Mouse (Mus musculus) MEL (cell line): ENCODE data around the gene Cyp20a1. TPM values are rescaled to one million over a fixed set of nuclear protein-coding genes. Genes with fewer than 3 reads are reported as not detected.

ENCODE experiments used
- DNase-seq: peaks from one replicate; pipeline ENCODE4 v3.0.0; 2011; ENCODE audit warnings: low read depth, low spot score
- H3K27ac ChIP-seq: 2 replicates; pipeline ENCODE4 v1.5.1; 2012; ENCODE audit warnings: low read depth, mild to moderate bottlenecking, control low read depth, low read length, moderate library complexity; ENCODE audit not compliant: control insufficient read depth
- H3K27me3 ChIP-seq, 2 experiments: fragments of 150-350 bp in 1 of 2; sonication (generic) in 1 of 2; 2 replicates each; pipeline ENCODE4 v1.6.1; 2012; ENCODE audit warnings: low read length in 2 of 2, mild to moderate bottlenecking in 2 of 2, improper control_type of control experiment in 1 of 2, moderate library complexity in 1 of 2; ENCODE audit not compliant: insufficient read depth in 2 of 2, control insufficient read depth in 1 of 2
- H3K36me3 ChIP-seq, 2 experiments: 2 replicates each; pipeline ENCODE4 v1.6.1; 2012 to 2014; ENCODE audit warnings: low read length in 2 of 2, improper control_type of control experiment in 1 of 2, inconsistent platforms in 1 of 2, mild to moderate bottlenecking in 1 of 2; ENCODE audit not compliant: insufficient read depth in 2 of 2, control insufficient read depth in 1 of 2
- H3K4me1 ChIP-seq, 2 experiments: fragments of 150-350 bp in 1 of 2; sonication (generic) in 1 of 2; 2 replicates each; pipeline ENCODE4 v1.6.1; 2012; ENCODE audit warnings: low read length in 2 of 2, improper control_type of control experiment in 1 of 2, mild to moderate bottlenecking in 1 of 2; ENCODE audit not compliant: insufficient read depth in 2 of 2, control insufficient read depth in 1 of 2
- H3K4me3 ChIP-seq, 2 experiments: fragments of 150-350 bp in 1 of 2; sonication (generic) in 1 of 2; 2 replicates each; pipeline ENCODE4 v1.5.1; 2012; ENCODE audit warnings: low read depth in 2 of 2, low read length in 2 of 2, mild to moderate bottlenecking in 2 of 2, moderate library complexity in 2 of 2, control low read depth in 1 of 2, improper control_type of control experiment in 1 of 2; ENCODE audit not compliant: control insufficient read depth in 1 of 2, insufficient read depth in 1 of 2
- H3K79me2 ChIP-seq: 2 replicates; pipeline ENCODE4 v1.6.1; 2012; ENCODE audit warnings: mild to moderate bottlenecking, low read length, moderate library complexity; ENCODE audit not compliant: control insufficient read depth, poor library complexity, insufficient read depth
- H3K9ac ChIP-seq: 2 replicates; pipeline ENCODE4 v1.6.1; 2012; ENCODE audit warnings: low read depth, mild to moderate bottlenecking, control low read depth, low read length, moderate library complexity; ENCODE audit not compliant: control insufficient read depth, poor library complexity, severe bottlenecking
- H3K9me3 ChIP-seq: fragments of 150-350 bp; sonication (generic); replicated peaks from 2 replicates; pipeline ENCODE4 v1.6.1; 2012; ENCODE audit warnings: mild to moderate bottlenecking, low read length, improper control_type of control experiment, moderate library complexity; ENCODE audit not compliant: insufficient read depth
- CHD1 ChIP-seq: IDR thresholded peaks from 2 replicates; pipeline ENCODE4 v1.6.1; 2012; ENCODE audit warnings: low read depth, mild to moderate bottlenecking, inconsistent platforms, low read length, improper control_type of control experiment
- CTCF ChIP-seq, 3 experiments: IDR thresholded peaks in 2 of 3; conservative IDR thresholded peaks in 1 of 3; 2 replicates each; pipeline ENCODE4 v1.5.1; 2011 to 2012; ENCODE audit warnings: low read length in 3 of 3, low read depth in 2 of 3, mild to moderate bottlenecking in 2 of 3, improper control_type of control experiment in 1 of 3, inconsistent platforms in 1 of 3, mixed read lengths in 1 of 3, moderate library complexity in 1 of 3; ENCODE audit not compliant: control insufficient read depth in 1 of 3, insufficient read depth in 1 of 3, poor library complexity in 1 of 3, severe bottlenecking in 1 of 3
- JUND ChIP-seq: IDR thresholded peaks from 2 replicates; pipeline ENCODE4 v1.6.1; 2011; ENCODE audit warnings: low read depth, mild to moderate bottlenecking, improper control_type of control experiment, low read length
- KAT2A ChIP-seq: conservative IDR thresholded peaks from 2 replicates; pipeline ENCODE4 v1.6.1; 2012; ENCODE audit warnings: low read depth, low read length, improper control_type of control experiment, inconsistent platforms
- MEF2A ChIP-seq: IDR thresholded peaks from 2 replicates; pipeline ENCODE4 v1.6.1; 2014; ENCODE audit warnings: low read depth, mild to moderate bottlenecking, inconsistent platforms, low read length, improper control_type of control experiment; ENCODE audit not compliant: poor library complexity, insufficient replicate concordance, severe bottlenecking; ENCODE audit errors: extremely low read depth
- MYB ChIP-seq: IDR thresholded peaks from 2 replicates; pipeline ENCODE4 v1.6.1; 2011; ENCODE audit warnings: mild to moderate bottlenecking, low read depth, low read length, improper control_type of control experiment
- MYC ChIP-seq: IDR thresholded peaks from 2 replicates; pipeline ENCODE4 v1.6.1; 2011; ENCODE audit warnings: low read depth, mild to moderate bottlenecking, low read length, improper control_type of control experiment, moderate library complexity
- NELFE ChIP-seq: IDR thresholded peaks from 2 replicates; pipeline ENCODE4 v1.6.1; 2011; ENCODE audit warnings: low read depth, low read length, improper control_type of control experiment
- NRF1 ChIP-seq: IDR thresholded peaks from 2 replicates; pipeline ENCODE4 v1.6.1; 2014; ENCODE audit warnings: low read depth, mild to moderate bottlenecking, inconsistent platforms, low read length, improper control_type of control experiment, moderate library complexity; ENCODE audit not compliant: poor library complexity, insufficient read depth, severe bottlenecking
- RAD21 ChIP-seq: IDR thresholded peaks from 2 replicates; pipeline ENCODE4 v1.6.1; 2011; ENCODE audit warnings: mild to moderate bottlenecking, low read depth, low read length, improper control_type of control experiment
- RCOR1 ChIP-seq: IDR thresholded peaks from 2 replicates; pipeline ENCODE4 v1.6.1; 2012; ENCODE audit warnings: low read depth, mild to moderate bottlenecking, inconsistent platforms, low read length, improper control_type of control experiment
- SMC3 ChIP-seq: IDR thresholded peaks from 2 replicates; pipeline ENCODE4 v1.6.1; 2011; ENCODE audit warnings: low read depth, low read length, improper control_type of control experiment
- TCF12 ChIP-seq: IDR thresholded peaks from 2 replicates; pipeline ENCODE4 v1.6.1; 2014; ENCODE audit warnings: low read depth, mild to moderate bottlenecking, inconsistent platforms, low read length, improper control_type of control experiment, moderate library complexity
- USF1 ChIP-seq: IDR thresholded peaks from 2 replicates; pipeline ENCODE4 v1.6.1; 2014; ENCODE audit warnings: low read depth, mild to moderate bottlenecking, inconsistent platforms, low read length, improper control_type of control experiment, moderate library complexity
- USF2 ChIP-seq, 2 experiments: IDR thresholded peaks; 2 replicates each; pipeline ENCODE4 v1.6.1; 2011 to 2012; ENCODE audit warnings: improper control_type of control experiment in 2 of 2, low read length in 2 of 2, borderline replicate concordance in 1 of 2, inconsistent platforms in 1 of 2, low read depth in 1 of 2, mild to moderate bottlenecking in 1 of 2; ENCODE audit not compliant: insufficient read depth in 1 of 2
- ZKSCAN1 ChIP-seq: IDR thresholded peaks from 2 replicates; pipeline ENCODE4 v1.6.1; 2012; ENCODE audit warnings: low read depth, mild to moderate bottlenecking, inconsistent platforms, low read length, improper control_type of control experiment, moderate library complexity
- ZNF384 ChIP-seq: IDR thresholded peaks from 2 replicates; pipeline ENCODE4 v1.6.1; 2012; ENCODE audit warnings: low read depth, mild to moderate bottlenecking, inconsistent platforms, low read length, improper control_type of control experiment
- polyA plus RNA-seq, 2 experiments: library from polyadenylated mRNA; stranded (reverse) in 1 of 2; unstranded in 1 of 2; fragments of >175 nt in 1 of 2; fragments of >200 nt in 1 of 2; gene quantifications; 2 replicates each; pipeline versions ENCODE4 v1.2.1 to v1.2.4; 2012; ENCODE audit warnings: low replicate concordance in 2 of 2, low read depth in 1 of 2; ENCODE audit not compliant: insufficient read length in 2 of 2, insufficient read depth in 1 of 2, missing spikeins in 1 of 2
- total RNA-seq: library from RNA; depleted of rRNA; stranded (reverse); fragments of 300-350 nt; gene quantifications from 2 replicates; pipeline ENCODE4 v1.2.3, GENCODE M21; 2012

Gene Cyp20a1
- total and polyA plus RNA-seq, 3 experiments: 14.5 to 24.0 TPM; not detected in 1

GRCm38 (mm10) chr1:60361626-60362025, 18.5 kb downstream of the Cyp20a1 start:
- no peaks in the 10 kb centered on the region for H3K27me3 ChIP-seq
- no peak overlapping the region for H3K27ac ChIP-seq
- H3K36me3 ChIP-seq: peaks cover 0 to 5% of the 10 kb centered on the region in 2 experiments; a peak in 2 of 4 replicates
- no peak overlapping the region for H3K4me3 ChIP-seq
- no peaks in the 10 kb centered on the region for H3K79me2 ChIP-seq
- no peaks in the 10 kb centered on the region for H3K4me1 ChIP-seq
- no peak for TF ChIP-seq MEF2A
- no peaks in the 10 kb centered on the region for H3K9me3 ChIP-seq
- H3K9ac ChIP-seq: no peak overlapping the region
- peak; percentile 16 for DNase-seq

- Histone ChIP-seq H3K79me2 (no peaks in the 10 kb centered on the region), H3K36me3 (peaks cover 0 to 6% of the 10 kb centered on the region in 2 experiments), H3K9ac (no peak overlapping the region), H3K27ac (no peak overlapping the region), H3K4me1 (peaks cover 0 to 5% of the 10 kb centered on the region in 2 experiments; a peak in 2 of 4 replicates), H3K4me3 (no peak overlapping the region), H3K9me3 (no peaks in the 10 kb centered on the region), H3K27me3 (no peaks in the 10 kb centered on the region)
- peak; percentile 67 for DNase-seq
- TF ChIP-seq MEF2A (no peak), MYB (no peak), JUND (no peak), MYC (no peak), ZNF384 (no peak), CTCF (IDR thresholded peaks at IDR 0.05 in 2 of 3, conservative IDR thresholded peaks at IDR 0.05 in 1 of 3; ENCODE audit: control insufficient read depth in 1 of 3, insufficient read depth in 1 of 3, low read depth in 2 of 3, low read length in 3 of 3, poor library complexity in 1 of 3, severe bottlenecking in 1 of 3) (no peak), USF1 (no peak), CHD1 (no peak), SMC3 (no peak), RCOR1 (no peak), RAD21 (no peak), ZKSCAN1 (no peak), NELFE (no peak), KAT2A (no peak), NRF1 (no peak), TCF12 (no peak), USF2 (IDR thresholded peaks at IDR 0.05; ENCODE audit: borderline replicate concordance in 1 of 2, insufficient read depth in 1 of 2, low read depth in 1 of 2, low read length in 2 of 2) (no peak)
Observed at GRCm38 (mm10) chr1:60376556-60376955, 33.4 kb downstream of the Cyp20a1 start.
